In the genomic region with DNA sequence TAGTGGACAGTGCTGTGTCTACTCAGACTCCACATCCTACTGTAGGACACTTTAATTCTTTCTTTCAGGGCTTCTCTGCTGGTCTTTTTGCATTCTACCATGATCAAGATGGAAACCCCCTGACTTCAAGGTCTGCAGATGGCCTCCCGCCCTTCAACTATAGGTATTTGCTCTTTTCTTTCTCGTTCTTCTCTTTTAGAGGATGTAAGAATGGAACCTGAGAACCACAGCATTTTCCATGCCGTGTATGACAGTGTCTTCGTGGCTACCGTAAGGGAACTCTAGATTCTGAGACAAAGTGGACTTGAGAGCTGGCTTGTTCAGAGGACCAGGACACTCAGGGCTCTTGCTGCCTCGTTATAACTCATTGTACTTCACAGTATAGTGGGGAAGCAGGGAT, we compare ENCODE assay signal across 16 mouse cellular contexts.
"Had no signal": no experiment of that assay in that cellular context is flagged by ENCODE, and none has a peak within 500 bp of the region (broad histone marks: within the 10 kb centered on the region; RNA-seq: fewer than 3 reads in every experiment).

No protein-coding gene starts in this region.

- H3K4me1 ChIP-seq: neural tube, embryonic 13.5 days; neural tube, embryonic 15.5 days; stomach, embryonic 15.5 days had no signal

- H3K36me3 ChIP-seq: stomach, embryonic 15.5 days had no signal

- H3K9me3 ChIP-seq: neural tube, embryonic 13.5 days; neural tube, embryonic 15.5 days; stomach, embryonic 15.5 days had no signal

- H3K27ac ChIP-seq: neural tube, embryonic 13.5 days; neural tube, embryonic 15.5 days; stomach, embryonic 15.5 days; stomach, postnatal 0 days had no signal

- H3K4me2 ChIP-seq: neural tube, embryonic 13.5 days; neural tube, embryonic 15.5 days; stomach, embryonic 15.5 days had no signal

- H3K4me3 ChIP-seq: neural tube, embryonic 13.5 days; neural tube, embryonic 15.5 days; stomach, embryonic 15.5 days had no signal

- H3K9ac ChIP-seq: neural tube, embryonic 13.5 days; neural tube, embryonic 15.5 days; stomach, embryonic 15.5 days had no signal

- H3K27me3 ChIP-seq: neural tube, embryonic 13.5 days; neural tube, embryonic 15.5 days; stomach, embryonic 15.5 days had no signal

- DNase-seq: retina, postnatal 1 day; right cerebral cortex, adult 18-20 months; right cerebral cortex, postnatal 14 days; right cerebral cortex, postnatal 25 days; right cerebral cortex, postnatal 4 days; spleen, adult 18-20 months; thymus, adult 18-20 months; thymus, adult 2 months; thymus, postnatal 14 days; thymus, postnatal 25 days; thymus, postnatal 36 days; thymus, postnatal 4 days had no signal
